Mouse (Mus musculus) lung, adult 18-20 months (tissue): ENCODE results near the gene Hcn4.

Experiments
- DNase-seq, 2 experiments: peaks; one replicate each; pipeline ENCODE4 v3.0.0; 2022; ENCODE audit warnings: mixed read lengths in 2 of 2

Gene Hcn4

GRCm38 (mm10) chr9:58849576-58850315 lies 26.5 kb downstream of the Hcn4 start:
- no peak for DNase-seq

DNA sequence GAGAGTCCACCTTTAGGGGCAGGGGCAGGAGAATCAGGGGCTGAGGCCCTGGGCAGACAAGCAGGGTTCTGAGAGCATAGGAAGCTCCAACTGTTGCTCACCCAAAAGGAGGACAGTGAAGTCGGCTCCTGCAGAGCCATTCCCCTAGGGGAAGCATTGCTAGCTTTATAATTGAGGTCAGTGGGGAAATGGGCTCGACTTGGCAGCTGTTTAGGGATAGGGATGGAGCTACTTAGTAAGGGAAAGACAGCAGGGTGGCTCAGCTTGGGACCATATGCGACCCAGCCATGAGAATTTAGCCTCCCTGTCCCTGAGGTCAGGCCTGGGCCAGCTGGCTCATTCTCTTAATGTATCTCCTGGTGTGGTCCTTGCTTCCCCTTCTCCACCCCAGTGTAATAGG lies 31.7 kb downstream of the Hcn4 start:
- DNase-seq = no peak

DNA sequence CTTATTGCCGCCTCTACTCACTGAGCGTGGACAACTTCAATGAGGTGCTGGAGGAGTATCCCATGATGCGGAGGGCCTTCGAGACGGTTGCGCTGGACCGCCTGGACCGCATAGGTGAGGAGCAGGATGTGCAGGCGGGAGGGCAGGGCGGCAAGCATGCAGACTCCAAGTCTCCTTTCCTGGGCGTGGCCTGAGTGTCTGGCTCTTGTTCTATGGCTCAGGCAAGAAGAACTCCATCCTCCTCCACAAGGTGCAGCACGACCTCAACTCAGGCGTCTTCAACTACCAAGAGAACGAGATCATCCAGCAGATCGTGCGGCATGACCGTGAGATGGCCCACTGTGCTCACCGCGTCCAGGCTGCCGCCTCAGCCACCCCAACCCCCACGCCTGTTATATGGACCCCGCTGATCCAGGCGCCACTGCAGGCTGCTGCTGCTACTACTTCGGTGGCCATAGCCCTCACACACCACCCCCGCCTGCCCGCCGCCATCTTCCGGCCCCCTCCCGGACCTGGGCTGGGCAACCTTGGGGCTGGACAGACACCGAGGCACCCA lies 35.9 kb downstream of the Hcn4 start:
- DNase-seq = no peak

- DNase-seq = no peak
Measured at GRCm38 (mm10) chr9:58863826-58864225, 40.6 kb downstream of the Hcn4 start.

DNA sequence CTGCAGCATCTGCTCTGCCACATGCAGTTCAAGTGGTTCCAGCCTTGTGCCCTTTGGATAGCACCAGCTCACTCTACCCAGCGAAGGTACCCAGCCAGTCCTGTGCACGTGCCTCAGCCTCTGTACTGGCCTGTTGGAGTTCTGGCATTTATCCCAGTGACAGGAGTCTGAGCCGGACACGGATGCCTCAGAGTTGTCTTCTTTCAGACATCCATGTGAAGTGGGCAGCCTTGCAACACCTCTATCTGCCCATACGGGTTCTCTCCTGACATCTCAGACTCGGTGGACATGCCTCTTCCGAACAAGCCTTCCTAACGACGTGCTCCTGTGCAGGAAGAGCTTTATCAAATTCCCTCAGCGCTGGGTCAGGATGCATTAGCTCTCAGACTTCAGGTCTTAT lies 47.9 kb downstream of the Hcn4 start:
- no peak for DNase-seq

DNA sequence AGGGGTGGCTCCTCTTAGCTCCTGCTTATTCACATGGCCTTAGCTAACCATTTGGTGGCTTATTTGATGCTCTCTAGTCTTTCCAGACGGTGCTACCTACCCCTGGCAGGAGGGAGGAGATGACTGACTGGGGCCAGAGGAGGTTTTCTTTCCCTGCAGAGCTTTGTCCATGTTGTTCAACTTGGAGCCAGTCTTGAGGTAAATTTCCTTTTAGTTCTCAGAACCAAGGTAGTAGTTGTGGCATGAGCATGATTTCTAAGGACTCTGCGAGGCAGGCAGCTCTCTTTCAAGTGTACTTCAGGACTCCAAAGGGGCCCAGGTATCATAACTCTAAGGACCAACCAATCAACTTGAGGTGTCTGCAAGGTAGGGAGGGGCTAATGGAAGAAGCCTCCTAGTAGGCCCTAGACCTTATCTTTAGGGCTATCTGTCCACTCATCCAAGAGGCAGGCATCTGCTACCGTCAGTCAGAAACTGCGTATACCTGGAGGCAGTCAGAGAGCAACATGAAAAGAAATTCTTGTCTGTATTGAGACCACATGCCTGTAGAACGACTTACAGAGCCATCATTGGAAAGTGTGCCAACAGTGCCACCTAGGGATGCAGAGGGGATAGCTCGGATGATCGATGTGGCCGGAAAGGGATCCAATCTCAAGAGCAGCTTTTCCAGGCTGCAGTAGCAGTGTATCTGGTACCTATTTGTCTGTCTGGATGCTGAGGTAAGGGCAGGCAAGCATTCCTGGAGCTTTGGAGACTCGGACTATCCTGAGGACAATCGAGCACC lies 50.5 kb downstream of the Hcn4 start:
- peak; percentile 33 to 41 for DNase-seq

- DNase-seq = no peak
Measured at GRCm38 (mm10) chr9:58874354-58874753, 51.1 kb downstream of the Hcn4 start.

- DNase-seq = no peak
Measured at GRCm38 (mm10) chr9:58875439-58875838, 52.2 kb downstream of the Hcn4 start.

GRCm38 (mm10) chr9:58876946-58877625 lies 53.9 kb downstream of the Hcn4 start:
- no peak for DNase-seq

DNA sequence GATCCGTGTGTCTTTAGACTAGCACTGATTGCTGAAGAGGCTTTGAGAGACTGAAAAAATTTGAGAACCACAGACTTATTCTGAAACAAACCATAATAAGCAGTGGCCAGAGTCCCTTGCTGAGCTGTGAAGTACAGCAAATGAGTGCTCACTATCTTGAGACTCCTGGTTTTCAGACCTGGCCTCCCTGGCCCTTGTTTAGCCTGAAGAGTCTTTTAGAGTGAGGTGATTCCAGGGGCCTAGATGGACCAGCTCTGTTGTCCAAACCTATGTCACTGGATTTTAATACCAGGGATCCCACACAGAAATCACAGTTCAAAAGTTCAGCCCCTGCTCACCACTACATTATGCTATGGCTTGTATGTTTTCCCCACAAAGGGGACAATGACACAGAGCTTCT lies 56.6 kb downstream of the Hcn4 start:
- no peak for DNase-seq

- no peak for DNase-seq
Measured at GRCm38 (mm10) chr9:58882686-58883085, 59.5 kb downstream of the Hcn4 start.

DNA sequence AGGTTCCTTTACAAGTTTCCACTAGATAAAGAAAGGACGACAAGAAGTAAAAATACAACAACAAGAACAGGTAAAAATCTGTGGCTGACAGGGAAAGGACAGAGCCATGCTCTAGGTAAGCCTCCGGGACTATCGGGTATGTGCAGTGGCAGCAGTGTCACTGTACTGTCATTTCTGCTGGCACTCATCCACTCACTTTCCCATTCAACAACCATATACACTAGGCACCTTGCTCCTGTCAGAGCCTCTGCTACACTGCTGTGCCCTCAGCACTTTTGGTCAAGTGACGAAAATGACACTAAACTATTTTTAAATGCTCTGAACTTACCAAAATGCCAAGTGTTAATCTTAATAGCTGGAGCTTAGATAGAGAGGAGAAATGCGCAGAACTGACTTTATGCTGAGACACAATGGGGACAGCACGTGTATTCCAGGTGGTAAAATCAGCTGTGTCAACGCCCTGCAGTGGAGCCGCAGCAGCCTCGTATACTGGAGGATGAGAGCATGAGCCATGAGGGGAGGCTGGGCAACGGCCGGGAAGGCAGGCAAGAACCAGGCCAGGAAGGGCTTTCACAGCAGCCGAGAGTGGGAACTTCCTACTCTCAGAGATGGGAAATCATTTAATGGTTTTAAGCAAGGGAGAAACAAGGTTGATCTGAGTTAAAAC lies 66.7 kb downstream of the Hcn4 start:
- no peak for DNase-seq

DNA sequence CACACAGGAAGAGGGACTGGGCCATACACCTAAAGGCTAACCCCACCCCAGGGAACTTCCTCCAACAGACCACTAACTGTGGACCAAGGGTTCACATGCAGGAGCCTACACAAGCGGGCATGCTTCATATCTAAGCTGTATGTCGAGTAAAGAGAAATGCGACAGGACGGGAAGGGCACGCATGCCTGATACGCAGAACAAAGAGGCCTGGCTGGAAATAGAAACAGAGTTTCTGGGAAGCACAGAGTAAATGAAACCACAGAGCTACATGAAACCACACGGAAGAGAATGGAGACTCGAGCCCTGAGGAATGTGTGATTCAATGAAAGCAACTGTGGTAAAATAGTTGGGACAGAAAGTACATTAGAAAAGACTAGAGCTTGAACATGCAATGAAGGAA lies 67.7 kb downstream of the Hcn4 start:
- DNase-seq = no peak

DNA sequence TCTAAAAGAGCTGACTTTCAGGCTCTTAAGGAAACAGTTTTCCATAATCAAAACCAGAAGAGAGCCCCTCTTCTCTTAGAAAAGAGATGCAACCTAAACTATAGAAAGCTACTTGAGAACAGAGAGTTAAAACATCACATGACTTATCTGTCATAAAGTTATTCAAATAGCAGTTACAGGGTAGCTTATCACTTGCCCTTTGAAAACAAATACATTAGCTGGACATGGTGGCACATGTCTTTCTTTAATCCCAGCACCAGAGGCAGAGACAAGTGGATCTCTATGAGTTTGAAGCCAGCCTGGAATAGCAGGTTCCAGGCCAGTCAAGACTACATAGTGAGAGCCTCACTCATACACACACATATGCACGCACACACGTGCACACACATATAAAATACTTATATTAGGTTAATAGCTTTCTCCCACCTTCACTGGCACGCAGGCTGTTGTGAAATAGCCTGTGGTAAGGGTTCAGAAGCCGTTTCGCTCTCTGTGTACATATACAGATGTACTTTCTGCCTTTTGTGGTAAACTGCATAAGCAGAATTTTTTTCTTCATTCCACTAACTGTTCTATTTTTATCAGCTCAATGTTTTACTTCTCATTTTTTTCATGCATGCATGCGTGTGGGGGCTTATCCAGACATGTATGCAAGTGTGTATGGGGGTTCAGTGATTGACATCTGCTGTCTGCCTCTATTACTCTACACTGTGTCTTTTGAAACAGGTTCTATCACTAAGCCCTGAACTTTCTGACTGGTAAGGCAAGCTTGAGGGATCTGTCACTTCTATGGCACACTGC lies 68.8 kb downstream of the Hcn4 start:
- DNase-seq = no peak

GRCm38 (mm10) chr9:58899602-58900001 lies 76.4 kb downstream of the Hcn4 start:
- DNase-seq = no peak

DNA sequence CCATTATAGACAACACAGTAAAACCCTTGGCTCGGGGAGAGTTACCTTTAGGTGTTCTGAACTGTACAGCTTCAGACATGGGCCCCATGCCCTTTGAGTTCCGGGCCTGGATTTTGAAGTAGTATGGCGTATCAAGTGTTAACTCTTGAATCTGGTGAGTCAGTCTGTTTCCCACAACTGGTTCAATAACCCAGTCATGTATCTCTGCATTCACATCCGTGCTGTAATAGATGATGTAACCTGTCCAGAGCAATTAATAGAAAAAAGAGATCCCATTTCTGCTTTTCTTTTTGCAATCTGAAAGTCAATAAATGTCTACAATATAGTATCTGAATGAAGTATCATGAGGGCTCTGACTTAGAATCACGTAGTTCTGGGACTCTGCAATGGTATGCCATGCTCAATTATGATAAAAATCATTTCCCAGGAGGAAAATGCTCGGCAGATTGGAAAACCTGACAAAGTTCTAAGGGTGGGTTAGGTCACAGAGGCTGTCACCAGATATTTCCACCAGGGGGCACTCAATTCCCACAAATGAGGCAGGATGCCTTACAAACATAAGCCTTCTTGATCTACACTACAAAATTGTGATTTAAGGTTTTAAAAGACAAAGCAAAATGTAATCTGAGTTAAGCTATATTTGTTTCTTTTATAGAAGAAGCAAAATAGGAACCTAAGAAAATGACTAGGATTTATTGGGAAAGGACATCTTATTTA lies 79.8 kb downstream of the Hcn4 start:
- peak; percentile 31 to 33 for DNase-seq
